Mouse (Mus musculus) thymus, postnatal 14 days (tissue): ENCODE measurements around the gene Fam57a.

Experiments used
- DNase-seq: peaks from one replicate; pipeline ENCODE4 v3.0.0; 2021

The Fam57a gene

DNA sequence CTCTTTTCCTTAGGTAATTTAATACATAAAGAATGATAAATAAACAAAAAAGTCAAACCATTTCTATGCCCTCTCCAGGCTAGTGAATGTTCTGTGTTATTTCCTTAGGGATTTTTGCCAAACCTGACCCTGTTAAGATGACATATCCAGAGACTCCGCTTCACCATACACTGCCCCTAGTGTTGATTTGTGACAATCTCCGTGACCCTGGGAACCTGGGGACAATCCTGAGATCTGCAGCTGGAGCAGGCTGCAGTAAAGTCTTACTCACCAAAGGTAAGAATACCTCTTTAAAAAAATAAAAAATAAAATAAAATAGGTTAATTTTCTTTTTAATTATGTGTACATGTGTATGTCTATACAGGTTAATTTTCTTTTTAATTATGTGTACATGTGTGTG is 67.8 kb downstream of the Fam57a start:
- DNase-seq, result no peak

DNA sequence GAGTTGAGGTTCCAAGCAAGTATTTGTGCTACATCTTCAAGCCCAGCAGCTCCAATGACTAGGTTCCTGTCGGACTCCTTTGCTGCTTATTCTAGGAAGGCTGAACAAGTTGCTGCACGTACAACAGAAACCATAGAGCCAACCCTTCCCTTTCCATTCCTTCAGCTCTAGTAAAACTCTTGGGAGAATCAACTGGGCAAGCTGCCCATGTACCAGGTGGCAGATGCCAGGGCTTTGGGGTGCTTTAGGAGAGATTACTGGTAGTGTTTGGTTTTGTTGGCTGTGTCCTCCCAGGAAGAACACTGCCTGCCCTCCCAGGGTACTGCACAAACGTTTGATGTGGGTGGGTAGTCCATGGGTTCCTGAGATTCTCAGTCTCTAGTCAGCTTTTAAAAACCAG is 72.6 kb downstream of the Fam57a start:
- no peak for DNase-seq

DNA sequence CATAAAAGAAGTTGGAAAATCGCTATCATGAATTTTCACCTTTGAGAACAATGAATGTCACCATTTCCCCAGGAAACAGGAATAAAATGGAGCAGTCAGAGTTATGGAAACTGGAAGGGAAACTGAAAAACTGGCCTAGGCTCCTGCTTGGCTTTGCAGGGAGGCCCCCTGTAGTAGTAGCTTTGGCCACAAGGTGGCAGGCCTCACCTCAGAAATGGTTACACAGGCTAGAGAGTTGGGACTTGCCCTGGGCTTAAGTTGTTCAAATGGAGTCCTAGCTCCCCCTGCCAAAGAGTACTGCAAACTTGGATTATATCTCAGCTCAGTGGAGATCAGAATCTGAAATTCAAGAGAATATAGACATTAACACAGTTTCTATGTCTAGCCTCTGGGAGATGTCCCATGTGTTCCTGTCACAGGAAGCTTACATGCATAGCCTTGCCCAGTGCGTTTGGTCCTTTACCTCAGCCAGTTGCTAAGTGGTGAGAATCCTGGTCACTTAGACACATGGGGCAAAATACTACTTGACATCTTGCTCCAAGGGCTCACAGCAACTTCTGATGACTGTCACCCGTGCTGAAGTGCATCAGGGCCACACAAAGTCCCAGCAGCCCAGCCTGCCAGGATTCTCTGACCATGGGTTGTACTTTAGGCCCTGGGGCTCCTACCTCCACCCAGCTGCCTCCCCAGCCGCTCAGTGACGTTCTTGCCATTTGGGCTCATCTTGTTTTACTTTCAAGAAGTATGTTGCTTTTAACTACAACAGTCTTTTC is 73.9 kb downstream of the Fam57a start:
- DNase-seq, result peak; percentile 82

DNA sequence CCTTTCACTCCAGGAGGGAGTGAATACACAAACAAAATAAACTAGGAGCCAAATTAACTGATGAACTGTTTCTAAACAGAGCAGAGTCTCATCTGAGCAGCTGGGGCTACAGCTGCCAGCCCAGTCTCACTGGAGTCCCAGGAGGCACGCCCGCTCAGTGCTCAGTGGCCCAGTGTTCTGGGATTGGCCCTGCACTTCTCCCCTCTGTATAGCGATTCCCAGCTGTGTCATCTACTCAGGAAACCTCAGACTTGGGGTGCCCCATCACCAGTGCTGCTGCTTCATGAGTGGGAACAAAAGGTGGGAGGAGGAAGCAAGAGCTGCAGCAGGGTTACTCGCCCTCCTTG is 74.4 kb downstream of the Fam57a start:
- no peak for DNase-seq

DNA sequence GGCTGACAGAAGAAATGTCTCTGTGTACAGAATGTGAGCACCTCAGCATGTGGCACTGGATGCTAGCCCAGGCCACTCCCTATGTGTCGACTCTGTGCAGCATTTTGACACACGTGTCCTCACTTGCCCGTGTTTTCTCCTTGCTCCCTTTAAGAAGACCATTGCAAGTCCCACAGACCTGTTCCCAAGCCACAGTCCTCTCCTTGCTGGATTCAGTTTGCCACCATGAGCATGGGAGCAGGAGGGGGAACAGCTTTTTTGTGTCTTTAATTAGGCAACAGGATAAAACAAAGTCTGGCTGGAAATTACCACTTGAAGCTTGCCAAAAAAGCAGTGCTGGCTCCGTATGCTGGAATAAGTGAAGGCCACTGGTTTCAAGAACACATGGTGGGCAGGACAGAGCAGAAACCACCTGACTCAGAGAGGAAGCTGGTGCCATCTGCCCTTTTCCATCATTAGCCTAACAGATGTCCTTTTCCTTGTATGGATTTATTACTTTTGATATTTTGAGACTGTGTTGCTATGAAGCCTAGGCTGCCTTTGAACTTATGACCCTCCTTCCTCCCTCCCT is 76.0 kb downstream of the Fam57a start:
- no peak for DNase-seq

DNA sequence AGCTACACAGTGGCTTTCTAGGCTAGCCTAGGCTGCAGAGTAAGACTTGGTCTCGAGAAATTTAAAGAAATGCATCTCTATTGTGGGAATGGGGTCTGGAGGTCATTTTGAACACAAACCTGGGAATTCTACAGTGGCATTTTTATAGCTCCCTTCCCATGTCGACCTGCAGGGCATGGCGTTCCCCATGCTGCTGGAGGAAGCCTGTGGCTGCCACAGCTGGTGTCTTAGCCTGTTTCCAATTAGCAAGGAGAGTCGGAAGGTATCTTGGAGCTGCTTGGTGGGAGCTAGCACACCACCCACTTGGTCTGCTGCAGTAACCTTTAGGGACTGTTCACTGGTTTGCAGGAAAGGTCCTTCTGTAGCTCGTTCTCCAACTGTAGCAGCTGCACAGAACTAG is 76.7 kb downstream of the Fam57a start:
- no peak for DNase-seq

DNA sequence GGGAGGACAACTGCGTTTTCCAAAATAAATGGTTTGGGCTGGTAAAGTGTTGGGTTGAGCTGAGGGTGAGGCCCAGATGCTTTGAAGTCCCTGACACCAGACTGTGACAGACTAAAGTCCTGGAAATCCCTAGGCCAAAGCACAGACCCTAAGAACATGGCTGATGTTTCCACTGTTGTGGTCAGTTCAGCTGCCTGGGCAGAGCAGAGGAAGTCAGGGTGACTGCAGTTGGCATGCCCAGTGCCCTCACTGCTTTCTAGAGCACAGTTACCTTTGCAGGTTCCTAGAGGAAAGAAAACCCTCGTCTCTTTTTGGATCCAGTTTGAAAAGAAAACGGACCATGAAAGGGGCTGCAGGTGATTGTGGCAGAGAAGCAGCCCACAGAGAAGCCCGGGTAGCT is 77.9 kb downstream of the Fam57a start:
- no peak for DNase-seq

DNA sequence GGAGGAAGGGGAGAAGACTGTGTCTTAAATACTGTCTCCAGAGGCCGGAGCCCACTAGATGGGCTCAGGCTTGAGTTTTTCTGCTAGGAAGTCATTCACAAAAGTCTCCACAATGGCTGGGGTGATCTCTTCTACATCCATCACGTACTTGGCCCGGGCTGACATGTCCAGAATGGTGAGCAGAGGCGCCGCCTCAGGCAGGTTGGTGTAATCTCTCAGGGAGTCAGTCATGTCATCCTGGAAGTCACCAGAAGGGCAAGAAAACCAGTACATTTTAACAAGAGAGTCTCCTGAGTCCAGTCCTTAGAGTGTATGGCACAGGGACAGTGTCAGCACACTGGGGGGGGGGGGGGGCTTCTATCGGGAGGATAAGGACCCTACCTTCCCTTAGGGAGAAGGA is 79.0 kb downstream of the Fam57a start:
- no peak for DNase-seq

DNA sequence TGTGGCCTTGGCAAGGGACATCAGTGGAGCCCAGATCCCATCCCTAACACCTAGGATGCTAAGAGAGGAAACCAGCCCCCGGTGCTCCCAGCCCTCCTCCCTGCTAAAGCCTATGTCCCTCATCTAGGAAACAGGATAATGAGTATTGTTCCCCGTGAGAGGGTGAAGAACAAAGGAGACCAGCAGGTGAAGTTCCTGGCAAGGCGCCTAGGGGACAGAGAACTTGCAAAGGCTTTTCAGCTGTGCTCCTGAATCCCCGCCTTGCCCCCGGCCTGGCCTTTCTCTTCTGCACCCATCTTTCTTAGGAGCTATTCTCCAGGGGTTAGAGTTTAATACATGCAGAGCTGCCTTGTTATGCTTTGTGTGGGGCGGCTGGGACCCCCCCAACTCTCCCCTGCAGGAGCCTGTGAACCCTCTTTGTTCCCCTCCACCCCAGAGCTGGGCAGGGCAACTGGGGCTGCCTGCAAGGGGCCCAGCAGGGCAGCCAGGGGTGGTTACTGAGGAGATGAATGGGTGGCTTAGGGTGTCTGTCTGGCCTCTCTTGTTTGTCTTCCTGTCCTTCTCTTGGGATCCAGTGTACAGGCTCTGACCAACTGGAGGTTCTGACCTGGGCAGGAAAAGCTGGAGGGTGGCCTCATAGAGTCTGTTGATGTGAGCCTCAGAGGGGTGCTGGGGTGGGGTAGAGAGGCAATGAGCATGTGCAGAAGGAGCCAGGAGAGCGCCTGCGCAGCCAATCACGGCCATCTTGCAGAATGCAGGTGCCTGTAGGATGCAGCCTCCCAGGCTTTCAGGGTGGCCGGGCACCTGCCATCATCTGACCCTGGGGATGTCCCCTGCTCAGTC is 81.0 kb downstream of the Fam57a start:
- no peak for DNase-seq

DNA sequence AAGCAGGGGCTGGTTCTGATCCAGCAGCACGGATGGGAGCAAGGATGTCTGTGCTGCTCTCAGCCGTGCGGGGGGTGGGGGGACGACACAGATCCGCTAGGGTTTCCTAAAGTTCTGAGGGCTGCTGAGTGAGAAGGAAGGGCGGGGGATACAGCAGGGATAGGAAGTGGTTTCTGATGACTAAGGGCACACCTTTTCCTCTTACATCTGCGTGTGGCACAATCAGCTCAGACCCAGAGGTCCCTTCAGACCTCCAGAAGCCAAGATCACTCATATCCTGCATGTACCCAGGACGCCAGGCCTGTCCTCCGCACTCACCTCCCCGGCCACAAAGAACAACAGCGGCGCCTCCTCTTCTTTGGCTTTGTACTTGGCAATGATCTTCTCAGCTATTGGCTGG is 81.8 kb downstream of the Fam57a start:
- DNase-seq, result peak; percentile 8

DNA sequence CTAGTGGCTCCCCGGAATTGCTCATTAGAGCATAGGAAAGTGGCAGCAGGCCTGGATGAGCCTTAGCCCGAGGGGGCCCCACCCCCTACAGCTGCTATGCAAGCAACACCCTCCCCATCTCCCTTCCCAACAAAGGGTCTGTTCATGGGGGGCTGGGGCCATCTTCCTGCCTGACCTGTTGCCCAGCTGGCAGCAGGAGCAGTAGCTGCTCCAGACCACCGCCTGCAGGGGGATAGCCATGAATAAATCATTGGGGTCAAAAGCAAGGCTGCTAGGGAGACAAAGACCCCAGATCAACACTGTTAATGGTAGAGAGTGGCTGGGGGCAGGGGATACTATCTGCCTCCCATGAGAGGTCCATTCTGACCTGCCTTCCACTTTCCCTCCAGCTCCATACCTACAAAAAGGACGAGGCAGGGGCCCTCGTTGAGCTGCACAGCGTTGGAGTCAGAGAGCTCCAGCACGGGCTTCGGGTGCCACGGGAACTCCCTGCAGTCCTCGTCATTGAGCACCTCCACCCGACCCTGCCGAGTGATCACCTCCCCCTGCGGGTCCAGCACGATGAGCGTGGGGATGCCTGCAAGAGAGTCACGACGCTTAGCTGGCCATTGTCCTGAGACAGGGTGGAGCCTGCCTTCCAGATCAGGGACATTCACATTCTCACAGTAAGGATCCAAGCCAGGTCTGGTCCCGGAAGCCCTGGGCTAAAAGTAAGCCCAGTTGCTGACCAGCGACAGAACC is 83.3 kb downstream of the Fam57a start:
- DNase-seq, result no peak
